Mouse (Mus musculus) lung, embryonic 16.5 days (tissue): ENCODE results near the gene Plod1. TPM values are rescaled to one million over a fixed set of nuclear protein-coding genes. Genes with fewer than 3 reads are reported as not detected.

Experiments used
- polyA plus RNA-seq: library from polyadenylated mRNA; unstranded; fragments of >200 nt; fragmentation: Nextera tagmentation; extraction: Ambion mirVana; gene quantifications from 2 replicates; pipeline ENCODE4 v1.2.1, GENCODE M21; 2015

Gene Plod1
- polyA plus RNA-seq, 1 experiment from 2014 or later: 51.4 TPM

Other genes starting within 250 kb of the Plod1 start
- not detected in 2 replicates for gene Zfp534, start 234.2 kb downstream of the Plod1 start, polyA plus RNA-seq
- 5.7 and 6.2 TPM in 2 replicates for gene Zfp984, start 127.0 kb downstream of the Plod1 start, polyA plus RNA-seq
- 5.5 and 6.5 TPM in 2 replicates for gene Zfp933, start 88.4 kb downstream of the Plod1 start, polyA plus RNA-seq
- 47.0 and 48.2 TPM in 2 replicates for gene Miip, start 68.0 kb downstream of the Plod1 start, polyA plus RNA-seq
- gene Fv1, start 67.8 kb downstream of the Plod1 start, polyA plus RNA-seq: 7.3 and 9.5 TPM in 2 replicates
- 34.6 and 36.6 TPM in 2 replicates for gene Mfn2, start 32.1 kb downstream of the Plod1 start, polyA plus RNA-seq
- gene 2510039O18Rik, start 4.1 kb upstream of the Plod1 start, polyA plus RNA-seq: 9.2 and 11.7 TPM in 2 replicates
- 2.9 and 4.2 TPM in 2 replicates for gene Nppb, start 49.0 kb upstream of the Plod1 start, polyA plus RNA-seq
- gene Nppa, start 64.0 kb upstream of the Plod1 start, polyA plus RNA-seq: 122 and 163 TPM in 2 replicates
- 4.5 and 4.8 TPM in 2 replicates for gene Clcn6, start 102.1 kb upstream of the Plod1 start, polyA plus RNA-seq
- 21.3 and 26.2 TPM in 2 replicates for gene Mthfr, start 102.3 kb upstream of the Plod1 start, polyA plus RNA-seq
- gene Agtrap, start 151.3 kb upstream of the Plod1 start, polyA plus RNA-seq: 16.3 and 17.8 TPM in 2 replicates
- 47.6 and 50.2 TPM in 2 replicates for gene Mad2l2, start 193.6 kb upstream of the Plod1 start, polyA plus RNA-seq
- 0.08 and 0.10 TPM in 2 replicates for gene Draxin, start 193.9 kb upstream of the Plod1 start, polyA plus RNA-seq
- gene Fbxo6, start 215.4 kb upstream of the Plod1 start, polyA plus RNA-seq: 13.7 and 17.3 TPM in 2 replicates
- 11.9 and 12.1 TPM in 2 replicates for gene Fbxo44, start 223.7 kb upstream of the Plod1 start, polyA plus RNA-seq
- gene Fbxo2, start 223.9 kb upstream of the Plod1 start, polyA plus RNA-seq: 0.50 and 1.4 TPM in 2 replicates